Mouse (Mus musculus) liver, adult 2 months (tissue): ENCODE data around the gene Lmf2. TPM values are rescaled to one million over a fixed set of nuclear protein-coding genes. Genes with fewer than 3 reads are reported as not detected.

Experiments used
- DNase-seq: peaks from one replicate; pipeline ENCODE4 v3.0.0-alpha.2; 2011; ENCODE audit warnings: low read depth, low spot score; ENCODE audit errors: extremely low read depth
- H3K27ac ChIP-seq: fragments of 200-500 bp; replicated peaks from 2 replicates; pipeline ENCODE4 v1.5.1; 2012; ENCODE audit warnings: low read depth, mild to moderate bottlenecking, control low read depth, inconsistent platforms, low read length; ENCODE audit not compliant: insufficient read depth
- H3K27me3 ChIP-seq: fragments of 200-500 bp; 2 replicates; pipeline ENCODE4 v1.6.1; 2012; ENCODE audit warnings: mild to moderate bottlenecking, moderate library complexity, low read length, inconsistent platforms; ENCODE audit not compliant: control insufficient read depth, insufficient read depth
- H3K36me3 ChIP-seq: fragments of 200-500 bp; 2 replicates; pipeline ENCODE4 v1.6.1; 2012; ENCODE audit warnings: low read length, inconsistent platforms; ENCODE audit not compliant: control insufficient read depth, insufficient read depth
- H3K4me1 ChIP-seq: fragments of 200-500 bp; 2 replicates; pipeline ENCODE4 v1.6.1; 2011; ENCODE audit warnings: low read length; ENCODE audit not compliant: control insufficient read depth, insufficient read depth
- H3K4me3 ChIP-seq: fragments of 200-500 bp; 2 replicates; pipeline ENCODE4 v1.5.1; 2011; ENCODE audit warnings: low read depth, mild to moderate bottlenecking, control low read depth, low read length, moderate library complexity; ENCODE audit not compliant: insufficient read depth
- H3K79me2 ChIP-seq: fragments of 200-500 bp; 2 replicates; pipeline ENCODE4 v1.6.1; 2012; ENCODE audit warnings: inconsistent platforms, mild to moderate bottlenecking, low read length, moderate library complexity; ENCODE audit not compliant: control insufficient read depth, insufficient read depth
- H3K9ac ChIP-seq: fragments of 200-500 bp; 2 replicates; pipeline ENCODE4 v1.6.1; 2012; ENCODE audit warnings: low read depth, mild to moderate bottlenecking, control low read depth, inconsistent platforms, low read length
- CTCF ChIP-seq: fragments of 200-500 bp; IDR thresholded peaks from 2 replicates; pipeline ENCODE4 v1.5.1; 2011; ENCODE audit warnings: low read depth, low read length, control low read depth
- POLR2A ChIP-seq: fragments of 200-500 bp; IDR thresholded peaks from 2 replicates; pipeline ENCODE4 v1.6.1; 2011; ENCODE audit warnings: low read length, control low read depth; ENCODE audit not compliant: insufficient read depth; ENCODE audit errors: extremely low read depth
- WGBS: fragments of 180-500 bp; shearing (Covaris S2); methylation state at CpG from one replicate; pipeline ENCODE4 v1.1.7; 2018; 5-methylcytosine and 5-hydroxymethylcytosine counted together
- polyA plus RNA-seq: library from polyadenylated mRNA; depleted of rRNA; stranded (reverse); fragments of >200 nt; gene quantifications from 2 replicates; pipeline ENCODE4 v1.2.3, GENCODE M21; 2012
- total RNA-seq: library from RNA; depleted of rRNA; stranded (reverse); fragments of >200 nt; gene quantifications from 2 replicates; pipeline ENCODE4 v1.2.3, GENCODE M21; 2014

The Lmf2 gene
- total and polyA plus RNA-seq, 2 experiments, result 4.3 to 21.3 TPM

GRCm38 (mm10) chr15:89314511-89315189 lies 40.8 kb downstream of the Lmf2 start:
- peak overlapping the region; percentile 96 for H3K4me3 ChIP-seq
- peaks cover 48% of the 10 kb centered on the region for H3K79me2 ChIP-seq
- H3K4me1 ChIP-seq, result peaks cover 14% of the 10 kb centered on the region
- peak overlapping the region; percentile 97 for H3K9ac ChIP-seq
- no peaks in the 10 kb centered on the region for H3K36me3 ChIP-seq
- no peak for DNase-seq
- TF ChIP-seq CTCF, result no peak
- TF ChIP-seq POLR2A, result no peak
- 0 out of 2 replicates have a peak overlapping the region, but pooled peaks have one; percentile 26 for H3K27ac ChIP-seq
- H3K27me3 ChIP-seq, result no peaks in the 10 kb centered on the region
- WGBS, result under 1% methylated on average over 58 of the region's 58 CpGs

- WGBS, result 27% methylated on average over 3 of the region's 3 CpGs
These were observed 41.4 kb downstream of the Lmf2 start for GRCm38 (mm10) chr15:89314107-89314506.

DNA sequence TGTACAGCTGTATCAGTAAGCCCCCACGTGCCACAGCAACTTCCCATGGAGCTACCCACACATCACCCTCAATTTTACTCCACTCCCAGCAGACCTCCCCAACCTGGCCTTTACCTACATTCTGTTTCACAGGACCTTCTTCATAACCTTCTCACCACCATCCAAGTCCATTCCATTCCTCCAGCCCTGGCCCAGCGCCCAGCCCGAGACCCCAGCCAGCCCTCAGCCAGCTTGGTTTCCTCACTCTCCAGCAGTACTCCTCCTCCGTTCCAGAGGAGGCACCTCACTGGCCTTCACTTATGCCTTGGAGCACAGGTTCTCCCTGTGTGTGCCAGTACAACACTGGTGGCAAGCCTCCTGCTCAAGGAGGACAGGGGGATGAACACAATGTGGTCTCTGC lies 42.1 kb downstream of the Lmf2 start:
- H3K4me3 ChIP-seq, result no peak overlapping the region

More at GRCm38 (mm10) chr15:89314107-89314506, 41.4 kb downstream of the Lmf2 start:
- Histone ChIP-seq H3K36me3 (no peaks in the 10 kb centered on the region), H3K4me1 (peaks cover 14% of the 10 kb centered on the region), H3K4me3 (peak overlapping the region; percentile 96), H3K9ac (peak overlapping the region; percentile 97), H3K27me3 (no peaks in the 10 kb centered on the region), H3K27ac (no peak overlapping the region), H3K79me2 (peaks cover 52% of the 10 kb centered on the region)
- TF ChIP-seq POLR2A, result no peak
- TF ChIP-seq CTCF, result no peak
- no peak for DNase-seq

GRCm38 (mm10) chr15:89309962-89310498 lies 45.4 kb downstream of the Lmf2 start:
- WGBS, result 45% methylated on average over 6 of the region's 6 CpGs
- no peak for TF ChIP-seq POLR2A
- no peak for TF ChIP-seq CTCF
- H3K4me3 ChIP-seq, result no peak overlapping the region
- DNase-seq, result no peak
- no peak overlapping the region for H3K9ac ChIP-seq
- H3K79me2 ChIP-seq, result peaks cover 65% of the 10 kb centered on the region
- H3K36me3 ChIP-seq, result no peaks in the 10 kb centered on the region; the same call in 1 of the 2 replicates
- peaks cover 11% of the 10 kb centered on the region for H3K4me1 ChIP-seq
- no peaks in the 10 kb centered on the region for H3K27me3 ChIP-seq
- H3K27ac ChIP-seq, result no peak overlapping the region

More for the DNA sequence above, 42.1 kb downstream of the Lmf2 start:
- TF ChIP-seq CTCF (no peak), POLR2A (no peak)
- Histone ChIP-seq H3K9ac (no peak overlapping the region), H3K27me3 (no peaks in the 10 kb centered on the region), H3K27ac (no peak overlapping the region), H3K79me2 (peaks cover 59% of the 10 kb centered on the region), H3K4me1 (peaks cover 14% of the 10 kb centered on the region), H3K36me3 (no peaks in the 10 kb centered on the region)
- 64% methylated on average over 4 of the region's 4 CpGs for WGBS
- no peak for DNase-seq

DNA sequence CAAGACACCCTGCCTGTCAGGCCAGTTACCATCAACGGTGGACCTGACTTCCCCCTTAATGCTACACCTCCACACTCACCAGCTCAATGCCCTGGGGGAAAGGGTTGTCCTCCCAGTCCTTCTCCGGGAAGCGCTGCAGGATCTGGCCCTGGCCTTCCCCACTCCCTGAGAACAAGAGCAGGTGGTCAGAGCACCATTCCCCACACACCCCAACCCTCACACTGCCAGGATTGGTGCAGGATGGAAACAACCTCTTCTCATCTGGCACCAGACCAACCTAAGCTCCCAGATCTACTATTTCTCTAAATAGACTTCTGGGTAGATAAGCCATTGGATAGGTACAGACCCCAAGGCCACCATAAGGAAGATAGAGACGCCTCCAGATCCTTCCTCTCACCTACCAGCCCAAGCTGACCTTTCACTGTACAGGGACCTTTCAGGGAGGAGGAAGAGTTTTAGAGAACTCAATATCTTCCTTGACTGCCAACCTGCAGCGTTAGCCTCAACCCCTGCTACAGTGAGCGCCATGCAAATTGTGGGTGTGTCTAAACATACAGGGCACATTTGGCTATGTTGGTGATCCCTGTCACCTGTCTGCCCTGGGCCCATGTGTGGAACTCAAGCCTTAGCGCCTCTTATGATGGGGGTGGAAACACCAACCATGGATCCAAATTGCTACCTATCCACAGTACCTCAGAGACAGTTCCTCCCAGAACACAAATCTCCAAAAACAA lies 46.9 kb downstream of the Lmf2 start:
- Histone ChIP-seq H3K27ac (no peak overlapping the region), H3K36me3 (no peaks in the 10 kb centered on the region; the same call in 1 of the 2 replicates), H3K9ac (no peak overlapping the region), H3K4me3 (no peak overlapping the region), H3K27me3 (no peaks in the 10 kb centered on the region), H3K79me2 (peaks cover 51% of the 10 kb centered on the region), H3K4me1 (peaks cover 4% of the 10 kb centered on the region)
- TF ChIP-seq CTCF, result no peak
- 89% methylated on average over 7 of the region's 7 CpGs for WGBS
- no peak for DNase-seq

GRCm38 (mm10) chr15:89307461-89307860 lies 48.0 kb downstream of the Lmf2 start:
- Histone ChIP-seq H3K79me2 (peaks cover 40% of the 10 kb centered on the region), H3K36me3 (no peaks in the 10 kb centered on the region; the same call in 1 of the 2 replicates), H3K27ac (no peak overlapping the region), H3K4me3 (no peak overlapping the region), H3K27me3 (no peaks in the 10 kb centered on the region), H3K9ac (no peak overlapping the region), H3K4me1 (no peaks in the 10 kb centered on the region; the same call in 1 of the 2 replicates)
- no peak for DNase-seq
- WGBS, result 90% methylated on average over 13 of the region's 13 CpGs
- no peak for TF ChIP-seq CTCF
- TF ChIP-seq POLR2A, result no peak
